1 mouse cellular context compared by ENCODE assay signal in genomic region chr12:103710405-103710804, GRCm38 (mm10).
TF ChIP-seq lines count a peak whose summit lies in the region.

No protein-coding gene starts in this region.

TF ChIP-seq in CH12.LX, 34 proteins besides CTCF, POLR2A, EP300 and RAD21:
- peak; percentile 31 for TF ChIP-seq SMC3 (IDR thresholded peaks at IDR 0.05; ENCODE audit: low read depth, low read length)
- TF ChIP-seq MAX (IDR thresholded peaks at IDR 0.05; ENCODE audit: low read length) = no peak
TF ChIP-seq in CH12.LX: peak in this region for 1.
